ENCODE assay signal across 16 mouse cellular contexts in genomic region chr7:45476453-45476852, GRCm38 (mm10). TPM values are rescaled to one million over a fixed set of nuclear protein-coding genes. Genes with fewer than 3 reads are reported as not detected.
"Had no signal": no experiment of that assay in that cellular context is flagged by ENCODE, and none has a peak within 500 bp of the region (broad histone marks: within the 10 kb centered on the region; RNA-seq: fewer than 3 reads in every experiment).

No protein-coding gene starts in this region.

- H3K4me3 ChIP-seq: midbrain, embryonic 10.5 days; midbrain, embryonic 13.5 days; midbrain, embryonic 15.5 days; myocyte; neural tube, embryonic 13.5 days; neural tube, embryonic 15.5 days had no signal

- H3K27me3 ChIP-seq: midbrain, embryonic 13.5 days; midbrain, embryonic 15.5 days; neural tube, embryonic 13.5 days; neural tube, embryonic 15.5 days had no signal

- H3K4me1 ChIP-seq: midbrain, embryonic 13.5 days; midbrain, embryonic 15.5 days; neural tube, embryonic 13.5 days had no signal

- H3K36me3 ChIP-seq: midbrain, embryonic 13.5 days; midbrain, embryonic 15.5 days; neural tube, embryonic 13.5 days; neural tube, embryonic 15.5 days had no signal

- H3K27ac ChIP-seq: midbrain, embryonic 10.5 days; midbrain, embryonic 13.5 days; midbrain, embryonic 15.5 days; neural tube, embryonic 13.5 days; neural tube, embryonic 15.5 days had no signal

- H3K9ac ChIP-seq: lung, embryonic 14.5 days; midbrain, embryonic 13.5 days; midbrain, embryonic 15.5 days; neural tube, embryonic 13.5 days; neural tube, embryonic 15.5 days had no signal

- H3K9me3 ChIP-seq: midbrain, embryonic 10.5 days; midbrain, embryonic 13.5 days; midbrain, embryonic 15.5 days; neural tube, embryonic 13.5 days; neural tube, embryonic 15.5 days had no signal

- H3K4me2 ChIP-seq: lung, embryonic 14.5 days; midbrain, embryonic 13.5 days; midbrain, embryonic 15.5 days; neural tube, embryonic 13.5 days; neural tube, embryonic 15.5 days had no signal

- DNase-seq: thymus, adult 18-20 months had no signal

- ATAC-seq: midbrain, embryonic 13.5 days; midbrain, embryonic 15.5 days had no signal

RNA-seq across cellular contexts. Expression of gene Tulp2, which starts 5.2 kb away (rescaled TPM):
- total RNA-seq: megakaryocyte, adult 5-6 weeks had no signal
- polyA plus RNA-seq: small intestine, adult 2 months had no signal

RNA-seq across cellular contexts. Expression of gene Gm45808, which starts 10.2 kb away (rescaled TPM):
- total RNA-seq: megakaryocyte, adult 5-6 weeks; megakaryocyte-erythroid progenitor cell, adult 5-6 weeks had no signal
- polyA plus RNA-seq: liver, embryonic 16.5 days; lung, embryonic 14.5 days; lung, embryonic 16.5 days; midbrain, embryonic 10.5 days; midbrain, embryonic 13.5 days; midbrain, embryonic 15.5 days; myocyte; neural tube, embryonic 11.5 days; neural tube, embryonic 13.5 days; neural tube, embryonic 15.5 days; small intestine, adult 2 months; stomach, embryonic 14.5 days; stomach, embryonic 16.5 days had no signal
